Mouse (Mus musculus): ENCODE measurements at regions not wholly inside any gene's neighbourhood (a gene's known extent, or its start where the extent isn't known, plus 50 kb on each side); places are given as distances from the start of the nearest gene placed in this dataset.

DNA sequence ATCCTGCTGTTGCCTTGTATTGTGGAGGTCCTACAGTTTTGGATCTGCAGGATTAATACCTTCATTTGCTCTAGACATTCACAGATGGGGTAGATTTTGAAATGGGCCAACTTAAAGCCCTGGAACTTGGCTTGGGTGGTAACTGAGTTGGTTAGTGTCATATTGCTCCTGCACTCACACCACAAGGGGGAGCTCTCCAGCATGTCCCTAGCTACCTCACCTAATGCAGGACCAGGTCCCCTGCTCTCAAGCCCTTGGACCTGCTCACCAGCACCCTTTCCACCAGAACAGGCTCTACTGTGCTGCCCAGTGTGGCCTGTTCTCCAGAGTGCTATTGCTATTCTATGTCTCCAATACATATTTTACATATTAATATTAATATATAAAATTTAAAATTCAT, 937.8 kb upstream of the Ctnnd2 start:
- no peak for TF ChIP-seq EP300 (IDR thresholded peaks at IDR 0.05; ENCODE audit: low read depth in 1 of 2, low read length in 2 of 2)
- peak in 2 of 3 experiments; percentile 5 to 19; a peak in 3 of 6 replicates for TF ChIP-seq CTCF (IDR thresholded peaks at IDR 0.05 in 2 of 3, conservative IDR thresholded peaks at IDR 0.05 in 1 of 3; ENCODE audit: control insufficient read depth in 1 of 3, insufficient read depth in 1 of 3, low read depth in 2 of 3, low read length in 3 of 3, poor library complexity in 1 of 3, severe bottlenecking in 1 of 3)
- TF ChIP-seq MAZ (IDR thresholded peaks at IDR 0.05; ENCODE audit: low read depth, low read length) = no peak
- no peak for TF ChIP-seq SIN3A (IDR thresholded peaks at IDR 0.05; ENCODE audit: low read length)
- TF ChIP-seq POLR2A (IDR thresholded peaks at IDR 0.05; ENCODE audit: control insufficient read depth in 1 of 2, insufficient read depth in 1 of 2, low read depth in 1 of 2, low read length in 2 of 2, poor library complexity in 1 of 2) = no peak
- TF ChIP-seq ZMIZ1 (IDR thresholded peaks at IDR 0.05; ENCODE audit: low read depth, low read length) = no peak
- TF ChIP-seq NRF1 (IDR thresholded peaks at IDR 0.05; ENCODE audit: insufficient read depth, low read depth, low read length, poor library complexity, severe bottlenecking) = no peak
- TF ChIP-seq POLR2AphosphoS5 (IDR thresholded peaks at IDR 0.05; ENCODE audit: borderline replicate concordance, low read depth, low read length) = no peak
- no peak for TF ChIP-seq NELFE (IDR thresholded peaks at IDR 0.05; ENCODE audit: low read depth, low read length)
- no peak for TF ChIP-seq GABPA (IDR thresholded peaks at IDR 0.05; ENCODE audit: low read depth, low read length)
- TF ChIP-seq KAT2A (conservative IDR thresholded peaks at IDR 0.05; ENCODE audit: low read depth, low read length) = no peak
